Mouse (Mus musculus) myocyte (in vitro differentiated cells): ENCODE data around the gene Il33.

Experiments used
- E2F4 ChIP-seq: IDR thresholded peaks from one replicate; pipeline ENCODE4 v1.6.1; 2011; ENCODE audit warnings: mild to moderate bottlenecking, control low read depth, moderate library complexity; ENCODE audit not compliant: insufficient read depth
- MAX ChIP-seq: IDR thresholded peaks from one replicate; pipeline ENCODE4 v1.6.1; 2011; ENCODE audit warnings: low read depth, mild to moderate bottlenecking, control low read depth
- MYOD1 ChIP-seq, 3 experiments: IDR thresholded peaks; one replicate each; pipeline ENCODE4 v1.6.1; 2011; ENCODE audit warnings: control low read depth in 2 of 3, low read depth in 2 of 3, mild to moderate bottlenecking in 2 of 3, moderate library complexity in 1 of 3; ENCODE audit not compliant: insufficient read length in 2 of 3, control insufficient read depth in 1 of 3
- POLR2A ChIP-seq: IDR thresholded peaks from one replicate; pipeline ENCODE4 v1.6.1; 2011; ENCODE audit warnings: low read depth, mild to moderate bottlenecking, control low read depth, moderate library complexity; ENCODE audit not compliant: insufficient read length
- SRF ChIP-seq: IDR thresholded peaks from one replicate; pipeline ENCODE4 v1.6.1; 2011; ENCODE audit warnings: low read depth; ENCODE audit not compliant: control insufficient read depth, insufficient read length
- TCF12 ChIP-seq: IDR thresholded peaks from one replicate; pipeline ENCODE4 v1.6.1; 2011; ENCODE audit warnings: mild to moderate bottlenecking, control low read depth; ENCODE audit not compliant: poor library complexity, insufficient read depth, severe bottlenecking
- USF1 ChIP-seq: IDR thresholded peaks from one replicate; pipeline ENCODE4 v1.6.1; 2011; ENCODE audit warnings: low read depth, mild to moderate bottlenecking, control low read depth, moderate library complexity

- TF ChIP-seq TCF12 (no peak), POLR2A (no peak), MAX (no peak), USF1 (no peak), E2F4 (no peak), SRF (no peak), MYOD1 (IDR thresholded peaks at IDR 0.05; ENCODE audit: control insufficient read depth in 1 of 3, insufficient read length in 2 of 3, low read depth in 2 of 3) (no peak)
These were observed 15.3 kb downstream of the Il33 start for GRCm38 (mm10) chr19:29940239-29940638.
